Mouse (Mus musculus) heart, postnatal 0 days (tissue): Measurements from ENCODE around the gene Pfkfb4. TPM values are rescaled to one million over a fixed set of nuclear protein-coding genes. Genes with fewer than 3 reads are reported as not detected.

Experiments
- ATAC-seq: fragments of 200-750 bp; cut with Nextera tagmentation; 2 replicates; pipeline ENCODE4 v1.8.0; 2017; ENCODE audit warnings: low read depth, moderate number of reproducible peaks, moderate library complexity; ENCODE audit not compliant: insufficient read depth
- DNase-seq: peaks from one replicate; pipeline ENCODE4 v3.0.0-alpha.2; 2016; ENCODE audit warnings: low spot score
- H3K27ac ChIP-seq: fragments of 300-500 bp; sonication (generic); 2 replicates; pipeline ENCODE4 v1.5.1; 2014; ENCODE audit warnings: low read depth, mild to moderate bottlenecking
- H3K27me3 ChIP-seq: fragments of 300-500 bp; sonication (generic); 2 replicates; pipeline ENCODE4 v1.6.1; 2014; ENCODE audit warnings: low read length, mixed read lengths; ENCODE audit not compliant: control insufficient read depth, insufficient read depth
- H3K36me3 ChIP-seq: fragments of 300-500 bp; sonication (generic); replicated peaks from 2 replicates; pipeline ENCODE4 v1.6.1; 2014; ENCODE audit warnings: low read length, mixed read lengths; ENCODE audit not compliant: control insufficient read depth, insufficient read depth
- H3K4me1 ChIP-seq: fragments of 300-500 bp; sonication (generic); 2 replicates; pipeline ENCODE4 v1.6.1; 2014; ENCODE audit warnings: antibody characterized with exemption; ENCODE audit not compliant: control insufficient read depth, insufficient read depth
- H3K4me2 ChIP-seq: fragments of 300-500 bp; sonication (generic); 2 replicates; pipeline ENCODE4 v1.6.1; 2014; ENCODE audit warnings: low read depth, mild to moderate bottlenecking, low read length, moderate library complexity
- H3K4me3 ChIP-seq: fragments of 300-500 bp; sonication (generic); 2 replicates; pipeline ENCODE4 v1.5.1; 2014; ENCODE audit warnings: low read depth, low read length
- H3K9ac ChIP-seq: fragments of 300-500 bp; sonication (generic); replicated peaks from 2 replicates; pipeline ENCODE4 v1.6.1; 2014; ENCODE audit warnings: low read depth, low read length, mixed read lengths
- H3K9me3 ChIP-seq: fragments of 300-500 bp; sonication (generic); replicated peaks from 2 replicates; pipeline ENCODE4 v1.6.1; 2016; ENCODE audit warnings: low read length; ENCODE audit not compliant: control insufficient read depth
- CTCF ChIP-seq: IDR thresholded peaks from 2 replicates; pipeline ENCODE4 v1.5.1; 2016; ENCODE audit warnings: antibody characterized with exemption, control low read depth, low read depth
- EP300 ChIP-seq: IDR thresholded peaks from 2 replicates; pipeline ENCODE4 v1.6.1; 2016; ENCODE audit warnings: antibody characterized with exemption, low read depth
- whole genome bisulfite sequencing: fragments of 180-500 bp; shearing (Covaris S2); extraction: QIAGEN DNeasy Blood & Tissue Kit; methylation state at CpG from one replicate; pipeline ENCODE4 v1.1.7; 2014; 5-methylcytosine and 5-hydroxymethylcytosine counted together
- polyA plus RNA-seq: library from polyadenylated mRNA; unstranded; fragments of >200 nt; fragmentation: Nextera tagmentation; extraction: Ambion mirVana; gene quantifications from 2 replicates; pipeline ENCODE4 v1.2.1, GENCODE M21; 2015
- total RNA-seq: library from RNA; depleted of rRNA; stranded (reverse); fragments of >200 nt; gene quantifications from 2 replicates; pipeline ENCODE4 v1.2.3, GENCODE M21; 2014; ENCODE audit warnings: low replicate concordance

Gene Pfkfb4
- total and polyA plus RNA-seq, 2 experiments from 2014 or later, result 3.1 to 4.0 TPM

- ATAC-seq (peak; percentile 76), DNase-seq (peak; percentile 61)
- H3K4me3 ChIP-seq, result peak overlapping the region; percentile 73
- peak overlapping the region; percentile 92 for H3K27ac ChIP-seq
- H3K4me2 ChIP-seq, result peak overlapping the region; percentile 78
- H3K9ac ChIP-seq, result peak overlapping the region; percentile 74
- no peaks in the 10 kb centered on the region for H3K27me3 ChIP-seq
- no peaks in the 10 kb centered on the region for H3K9me3 ChIP-seq
- no peaks in the 10 kb centered on the region for H3K36me3 ChIP-seq
- peaks cover 24% of the 10 kb centered on the region for H3K4me1 ChIP-seq
- no peak for TF ChIP-seq CTCF
- no peak for TF ChIP-seq EP300
- 17% methylated on average over 8 of the region's 8 CpGs for WGBS
These were observed 47.4 kb downstream of the Pfkfb4 start for GRCm38 (mm10) chr9:109038901-109039364.

DNA sequence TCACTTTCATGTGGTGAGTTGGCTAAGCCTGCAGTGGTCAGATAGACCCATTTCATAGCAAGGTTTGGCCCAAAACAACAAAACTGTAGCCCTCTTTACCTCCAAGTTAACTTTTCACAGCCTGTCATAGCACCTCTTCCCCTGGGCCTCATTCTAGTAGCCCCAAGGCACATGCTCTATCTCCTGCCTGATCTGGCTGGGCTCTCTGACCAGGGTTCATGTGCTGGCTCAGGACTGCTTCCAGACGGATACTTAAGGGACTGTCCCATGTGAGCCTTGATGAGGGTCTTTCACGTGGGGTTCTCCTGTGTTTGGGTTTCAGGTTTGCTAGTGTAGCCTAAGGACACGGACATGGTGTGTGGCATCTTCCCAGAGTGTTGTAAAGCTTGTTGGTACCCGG lies 48.1 kb downstream of the Pfkfb4 start:
- H3K36me3 ChIP-seq, result no peaks in the 10 kb centered on the region
- no peak overlapping the region; the same call in 1 of the 2 replicates for H3K27ac ChIP-seq
- H3K27me3 ChIP-seq, result no peaks in the 10 kb centered on the region
- H3K9me3 ChIP-seq, result no peaks in the 10 kb centered on the region
- H3K4me2 ChIP-seq, result peak overlapping the region; percentile 78
- ATAC-seq (no peak), DNase-seq (no peak)
- no peak for TF ChIP-seq CTCF
- TF ChIP-seq EP300, result no peak
- H3K4me1 ChIP-seq, result peaks cover 24% of the 10 kb centered on the region
- 64% methylated on average over 4 of the region's 4 CpGs for WGBS
- H3K4me3 ChIP-seq, result peak overlapping the region; percentile 73
- no peak overlapping the region for H3K9ac ChIP-seq

DNA sequence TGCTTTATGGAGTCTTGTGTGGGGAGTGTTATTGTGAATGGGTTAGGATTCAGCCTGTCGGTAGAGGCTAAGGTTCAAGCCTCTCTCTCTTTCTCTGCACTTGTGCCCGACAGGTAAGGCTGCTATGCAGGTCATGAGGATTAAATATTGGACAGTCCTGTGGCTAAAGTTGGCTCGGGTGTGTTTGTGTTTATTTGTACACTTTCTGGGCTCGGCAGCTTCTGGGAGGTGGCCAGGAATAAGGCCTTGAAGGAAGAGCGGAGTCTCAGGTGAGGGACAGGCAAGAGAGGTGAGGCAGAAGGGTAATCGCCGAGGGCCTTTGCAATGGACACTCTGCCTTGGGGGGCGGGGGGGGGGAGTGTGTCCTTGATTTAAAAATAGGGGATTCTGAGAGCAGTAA lies 48.6 kb downstream of the Pfkfb4 start:
- no peaks in the 10 kb centered on the region for H3K36me3 ChIP-seq
- H3K9me3 ChIP-seq, result no peaks in the 10 kb centered on the region
- 72% methylated on average over 8 of the region's 8 CpGs for WGBS
- DNase-seq, result no peak
- H3K27me3 ChIP-seq, result no peaks in the 10 kb centered on the region
- H3K4me2 ChIP-seq, result peak overlapping the region; percentile 78
- peaks cover 24% of the 10 kb centered on the region for H3K4me1 ChIP-seq
- no peak for ATAC-seq
- no peak for TF ChIP-seq EP300
- no peak for TF ChIP-seq CTCF
- no peak overlapping the region for H3K4me3 ChIP-seq
- no peak overlapping the region for H3K27ac ChIP-seq
- 0 out of 2 replicates have a peak overlapping the region, but pooled peaks have one; percentile 2 for H3K9ac ChIP-seq

DNA sequence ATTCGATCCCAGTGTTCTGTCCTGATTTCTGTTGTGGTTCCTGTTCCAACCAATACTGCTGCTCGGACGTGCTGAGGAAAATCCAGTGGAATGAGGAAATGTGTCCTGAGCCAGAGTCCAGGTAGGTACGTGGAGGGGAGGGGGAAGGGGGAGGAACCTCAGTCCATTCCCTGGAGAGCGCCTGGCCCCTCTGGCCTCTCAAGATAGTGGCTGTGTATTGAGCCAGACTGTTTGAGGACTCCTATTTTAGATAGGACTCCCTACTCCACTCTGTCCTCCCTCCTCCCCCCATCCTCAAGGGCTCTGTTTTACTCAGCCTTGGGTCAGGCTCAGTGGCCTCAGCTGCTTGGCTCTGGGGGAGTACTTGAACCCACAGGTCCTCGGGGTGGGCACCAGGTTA lies 49.3 kb downstream of the Pfkfb4 start:
- DNase-seq (no peak), ATAC-seq (no peak)
- Histone ChIP-seq H3K4me1 (peaks cover 24% of the 10 kb centered on the region), H3K4me3 (peak overlapping the region; percentile 18; the same call in 1 of the 2 replicates), H3K9me3 (no peaks in the 10 kb centered on the region), H3K27ac (no peak overlapping the region), H3K4me2 (peak overlapping the region; percentile 78), H3K9ac (no peak overlapping the region; the same call in 1 of the 2 replicates), H3K36me3 (no peaks in the 10 kb centered on the region), H3K27me3 (no peaks in the 10 kb centered on the region)
- TF ChIP-seq CTCF (no peak), EP300 (no peak)
- WGBS, result 24% methylated on average over 6 of the region's 6 CpGs

- peaks cover 24% of the 10 kb centered on the region for H3K4me1 ChIP-seq
- 36% methylated on average over 7 of the region's 7 CpGs for WGBS
- no peaks in the 10 kb centered on the region for H3K9me3 ChIP-seq
- H3K9ac ChIP-seq, result no peak overlapping the region; the same call in 1 of the 2 replicates
- no peak overlapping the region for H3K27ac ChIP-seq
- peak overlapping the region; percentile 78 for H3K4me2 ChIP-seq
- TF ChIP-seq CTCF (no peak), EP300 (no peak)
- DNase-seq (no peak), ATAC-seq (no peak)
- H3K4me3 ChIP-seq, result peak overlapping the region; percentile 18; the same call in 1 of the 2 replicates
- no peaks in the 10 kb centered on the region for H3K27me3 ChIP-seq
- H3K36me3 ChIP-seq, result no peaks in the 10 kb centered on the region
These were observed 49.8 kb downstream of the Pfkfb4 start for GRCm38 (mm10) chr9:109041351-109041750.

DNA sequence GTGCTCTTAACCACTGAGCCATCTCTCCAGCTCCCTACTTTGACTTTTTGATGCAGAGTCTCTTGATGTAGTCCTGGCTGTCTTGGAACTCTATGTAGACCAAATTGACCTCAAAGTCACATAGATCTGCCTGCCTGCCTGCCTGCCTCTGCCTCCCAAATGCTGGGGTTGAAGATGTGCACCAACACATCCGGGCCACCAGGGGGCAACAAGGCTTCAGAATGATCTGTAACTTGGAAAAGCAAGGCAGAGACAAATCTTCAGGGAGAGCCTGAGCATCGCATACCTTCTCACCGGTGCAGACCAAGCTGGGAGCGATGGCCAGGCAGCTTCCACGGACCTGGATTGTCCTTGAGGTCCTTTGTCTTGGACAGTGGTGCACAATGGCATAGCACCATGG lies 54.7 kb downstream of the Pfkfb4 start:
- Histone ChIP-seq H3K9me3 (no peaks in the 10 kb centered on the region), H3K4me2 (no peak overlapping the region), H3K27ac (no peak overlapping the region), H3K27me3 (no peaks in the 10 kb centered on the region), H3K36me3 (0 out of 2 replicates have a peak, but pooled peaks cover 9% of the 10 kb centered on the region), H3K4me1 (peaks cover 5% of the 10 kb centered on the region), H3K9ac (no peak overlapping the region), H3K4me3 (no peak overlapping the region)
- no peak; the same call in 1 of the 2 replicates for ATAC-seq
- DNase-seq, result no peak
- 39% methylated on average over 5 of the region's 5 CpGs for WGBS
- TF ChIP-seq CTCF (peak; percentile 61), EP300 (no peak)
